Mouse (Mus musculus) c-Kit-positive CD71-positive TER-119-positive erythroid progenitor cells, embryonic 14.5 days (primary cell): ENCODE data around the gene Foxi1.

Experiments
- DNase-seq: peaks from one replicate; pipeline ENCODE4 v3.0.0-alpha.2; 2013; ENCODE audit warnings: low spot score

Gene Foxi1

DNA sequence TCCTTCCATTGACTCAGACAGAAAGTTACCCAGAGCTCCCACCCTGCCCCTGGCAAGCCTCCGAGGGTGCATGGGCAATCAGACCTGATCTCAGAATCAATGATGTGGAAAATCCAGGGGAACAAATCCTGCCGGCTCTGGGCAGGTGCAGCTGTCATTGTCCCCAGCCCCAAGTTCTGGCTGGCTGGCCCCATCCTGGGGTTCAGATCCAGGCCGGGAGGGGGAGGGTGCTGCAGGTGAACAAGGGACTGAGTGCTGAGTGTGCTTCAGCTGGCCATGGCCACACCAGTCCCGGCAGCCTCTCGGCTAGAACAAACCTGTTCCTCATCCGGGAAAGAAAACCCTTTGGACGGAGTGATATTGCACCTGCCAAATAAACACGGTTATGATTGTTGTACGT lies 49.0 kb downstream of the Foxi1 start:
- no peak for DNase-seq

DNA sequence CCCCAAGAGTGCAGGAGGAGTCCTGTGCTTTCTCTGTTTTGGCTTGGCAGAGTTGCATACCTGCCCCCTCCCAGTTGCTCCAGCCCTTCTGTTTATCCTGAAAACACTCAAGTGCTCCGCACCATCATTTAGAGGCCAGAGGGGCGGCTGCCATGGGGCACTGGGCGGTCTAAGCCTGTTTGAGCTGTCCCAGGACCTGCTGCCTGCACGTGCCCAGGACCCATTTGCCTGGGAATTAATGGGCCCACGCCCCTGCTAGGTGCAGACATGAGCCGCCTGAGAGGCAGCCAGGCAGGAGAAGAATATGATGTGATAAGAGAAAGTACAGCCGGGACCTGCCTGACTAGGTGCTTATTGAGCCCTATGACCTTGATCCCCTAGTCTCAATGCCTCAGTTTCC lies 52.7 kb downstream of the Foxi1 start:
- DNase-seq: no peak
